Mouse (Mus musculus) cerebellum, postnatal 36 days (tissue): ENCODE data around the gene Iscu.

ENCODE experiments used
- DNase-seq, 2 experiments: peaks; one replicate each; pipeline ENCODE4 v3.0.0; 2021 to 2022; ENCODE audit warnings: mixed read lengths in 2 of 2

Gene Iscu

DNA sequence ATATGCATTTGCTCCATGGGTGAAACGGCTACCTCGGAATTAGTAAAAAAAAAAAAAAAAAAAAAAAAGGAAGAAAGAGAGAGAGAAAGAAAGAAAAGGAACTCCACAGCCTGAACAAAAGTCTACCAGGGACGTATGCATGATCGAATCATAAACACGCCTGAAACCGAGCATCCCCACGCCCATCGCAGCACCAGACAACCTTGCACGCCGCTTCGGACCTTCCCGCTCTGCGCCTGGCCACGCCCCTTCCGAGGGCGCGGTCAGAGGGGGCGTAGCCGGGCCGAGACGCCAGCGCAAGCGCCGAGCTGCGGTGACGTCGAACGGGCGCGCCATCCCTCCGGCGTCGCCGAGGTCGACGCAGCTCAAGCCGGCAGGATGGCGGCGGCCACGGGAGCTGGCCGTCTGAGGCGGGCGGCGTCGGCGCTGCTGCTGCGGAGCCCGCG lies at the start of gene Iscu, which contains the start of gene Sart3:
Gene Iscu (plus strand): TSS at position 299 of the 446 bp plus-strand sequence.
Gene Sart3 (minus strand): TSS at position 61 of the 446 bp plus-strand sequence.
- DNase-seq, result peak; percentile 90 to 95

GRCm38 (mm10) chr5:113723567-113724237 lies 48.8 kb upstream of the Iscu start:
- DNase-seq, result peak; percentile 99 to 100

DNA sequence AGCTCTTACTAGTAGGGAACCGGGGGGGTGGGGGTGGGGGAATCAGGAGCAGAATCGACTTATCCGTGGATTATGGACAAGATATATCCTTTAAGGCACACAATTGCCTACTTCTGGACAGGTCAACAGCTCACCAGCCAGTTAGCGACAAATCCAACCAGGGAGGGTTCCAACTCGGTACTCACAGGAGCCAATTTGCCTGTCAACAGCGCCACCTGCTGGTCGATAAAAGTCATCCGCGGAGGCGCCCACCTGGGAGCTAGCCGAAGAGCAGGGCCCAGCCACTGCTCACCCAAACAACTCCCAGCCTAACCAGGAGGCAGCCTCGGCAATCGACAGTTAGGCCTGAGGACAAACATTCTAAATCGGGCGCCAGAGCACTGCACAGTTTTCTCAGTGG lies 48.1 kb upstream of the Iscu start, which contains the start of gene 1700069L16Rik:
Gene 1700069L16Rik (minus strand): TSS at position 327 of the 400 bp plus-strand sequence.
- peak; percentile 95 to 99 for DNase-seq

- DNase-seq, result no peak
These were observed 47.1 kb upstream of the Iscu start for GRCm38 (mm10) chr5:113725417-113725816.

- DNase-seq, result peak; percentile 66 to 67
These were observed 45.9 kb upstream of the Iscu start for GRCm38 (mm10) chr5:113726618-113727017.

- peak; percentile 74 to 82 for DNase-seq
These were observed 45.3 kb upstream of the Iscu start for GRCm38 (mm10) chr5:113727238-113727637.

- DNase-seq, result peak; percentile 94 to 95
These were observed 44.5 kb upstream of the Iscu start for GRCm38 (mm10) chr5:113728011-113728410.

DNA sequence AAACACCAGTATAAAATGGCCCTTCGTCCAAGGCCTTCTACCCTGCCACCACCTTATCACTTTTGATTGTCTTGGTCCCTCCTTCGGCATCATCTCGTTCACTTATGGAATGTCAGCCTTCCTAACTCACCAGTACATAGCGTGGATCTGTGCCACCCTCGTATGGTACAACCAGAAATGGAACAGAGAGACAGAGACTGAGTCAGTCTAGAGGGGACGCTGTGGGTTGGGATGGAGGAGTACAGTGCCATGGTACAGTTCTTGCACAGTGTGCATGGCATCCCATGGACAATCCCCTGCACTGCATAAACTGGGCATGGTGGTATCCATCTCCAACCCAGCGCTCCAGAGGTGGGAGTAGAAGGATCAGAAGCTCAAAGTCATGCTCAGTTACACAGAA lies 43.9 kb upstream of the Iscu start:
- no peak for DNase-seq

DNA sequence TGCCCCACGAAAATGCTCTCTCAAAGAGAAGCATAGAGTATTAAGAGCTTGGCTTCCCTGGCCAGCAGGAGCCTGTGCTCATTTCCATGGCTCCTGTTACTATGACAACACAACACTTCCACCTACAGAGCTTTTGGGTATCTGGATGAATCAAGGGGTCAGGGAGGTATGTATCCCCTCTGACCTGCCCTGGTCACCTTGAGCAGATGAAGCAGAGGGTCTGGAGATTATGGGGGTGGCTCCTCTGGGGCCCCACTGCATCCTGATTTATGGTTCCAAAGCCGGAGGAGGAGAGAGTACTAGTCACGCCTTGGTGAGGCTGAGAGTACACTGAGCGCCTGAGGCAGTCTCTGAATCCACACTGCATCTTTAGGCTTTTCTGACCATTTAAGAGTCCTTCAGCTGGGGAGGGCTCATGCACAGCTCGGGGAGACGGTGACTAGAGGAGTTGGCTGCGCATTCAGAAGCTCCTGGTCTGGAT lies 41.9 kb upstream of the Iscu start:
- DNase-seq, result peak in 1 of 2 experiments; percentile 43

- DNase-seq, result peak in 1 of 2 experiments; percentile 43
These were observed 41.4 kb upstream of the Iscu start for GRCm38 (mm10) chr5:113731174-113731573.

DNA sequence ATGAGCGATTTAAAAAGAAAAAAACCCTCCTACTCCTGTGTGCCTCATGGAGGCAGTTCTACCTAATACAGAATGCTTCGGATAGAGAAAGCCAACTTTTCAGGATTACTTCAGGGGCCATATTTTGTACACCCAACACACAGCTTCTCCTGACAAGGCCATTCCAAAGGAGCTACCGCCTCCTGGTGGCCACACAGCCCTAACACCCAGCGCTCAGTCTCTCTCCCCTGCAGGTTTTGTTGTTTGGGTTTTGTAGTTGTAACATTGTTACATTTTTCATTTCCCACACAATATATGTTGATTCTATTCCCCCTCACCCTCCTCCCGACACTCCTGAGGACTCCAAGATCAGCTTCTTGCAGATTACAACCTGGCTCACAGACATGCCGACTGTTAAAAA lies 40.4 kb upstream of the Iscu start:
- DNase-seq, result peak; percentile 76 to 80

GRCm38 (mm10) chr5:113734376-113734775 lies 38.2 kb upstream of the Iscu start:
- DNase-seq, result no peak

DNA sequence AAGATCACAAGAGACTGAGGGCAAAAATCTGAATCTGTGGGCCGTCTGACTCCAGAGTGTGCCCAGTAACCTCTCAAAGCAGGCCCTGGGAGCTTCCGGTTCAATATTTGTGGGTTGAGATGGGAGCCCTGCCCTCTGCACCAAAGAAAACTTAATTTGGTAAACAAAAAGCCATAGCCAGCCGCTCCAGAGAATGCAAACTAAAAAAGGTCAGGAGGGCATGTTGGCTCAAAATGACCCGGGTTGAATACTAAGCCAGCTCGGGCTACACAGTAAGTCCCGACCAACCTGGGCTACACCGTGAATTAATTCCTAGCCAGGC lies 37.6 kb upstream of the Iscu start:
- DNase-seq, result no peak

DNA sequence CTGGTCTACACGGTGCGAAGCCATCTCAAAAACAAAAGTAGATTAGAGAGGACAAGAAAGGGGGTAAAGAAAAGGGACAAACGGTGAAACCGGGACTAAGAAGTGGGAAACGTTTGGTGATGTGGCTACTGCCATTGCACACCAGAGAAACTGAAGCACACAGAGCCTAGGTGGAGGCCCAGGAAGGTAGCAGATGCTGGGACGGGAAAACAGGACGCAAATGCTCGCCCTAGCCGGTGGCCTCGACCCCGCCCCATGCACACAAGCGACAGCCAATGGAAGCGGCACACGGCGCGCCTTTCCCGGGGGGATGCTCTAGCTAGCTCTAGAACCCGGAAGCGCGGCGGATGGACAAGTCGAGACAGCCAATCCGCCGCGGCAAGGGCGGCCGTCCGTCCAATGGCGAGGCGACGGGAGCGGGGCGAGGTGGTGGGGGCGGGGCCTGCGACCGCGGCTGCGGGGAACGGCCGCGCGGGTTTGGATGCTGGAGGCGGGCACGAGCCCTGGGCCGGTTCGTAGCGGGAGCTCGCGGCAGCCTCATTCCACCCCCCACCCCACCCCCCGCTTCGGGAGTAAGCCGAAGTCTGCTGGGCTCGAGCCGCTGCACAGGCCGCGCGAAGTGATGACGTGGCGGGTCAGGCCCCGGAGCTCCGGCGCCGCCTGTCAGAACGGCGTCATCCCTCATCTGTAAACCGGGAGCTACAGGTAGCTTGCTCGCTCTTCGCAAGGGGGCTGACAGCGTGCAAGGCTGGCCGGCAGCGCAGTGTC lies 37.0 kb upstream of the Iscu start, which contains the start of gene Ficd:
Gene Ficd (plus strand): TSS at position 459 of the 768 bp plus-strand sequence.
- peak; percentile 90 to 92 for DNase-seq

- no peak for DNase-seq
These were observed 36.4 kb upstream of the Iscu start for GRCm38 (mm10) chr5:113736113-113736502.

GRCm38 (mm10) chr5:113736522-113737164 lies 35.9 kb upstream of the Iscu start:
- DNase-seq, result no peak

DNA sequence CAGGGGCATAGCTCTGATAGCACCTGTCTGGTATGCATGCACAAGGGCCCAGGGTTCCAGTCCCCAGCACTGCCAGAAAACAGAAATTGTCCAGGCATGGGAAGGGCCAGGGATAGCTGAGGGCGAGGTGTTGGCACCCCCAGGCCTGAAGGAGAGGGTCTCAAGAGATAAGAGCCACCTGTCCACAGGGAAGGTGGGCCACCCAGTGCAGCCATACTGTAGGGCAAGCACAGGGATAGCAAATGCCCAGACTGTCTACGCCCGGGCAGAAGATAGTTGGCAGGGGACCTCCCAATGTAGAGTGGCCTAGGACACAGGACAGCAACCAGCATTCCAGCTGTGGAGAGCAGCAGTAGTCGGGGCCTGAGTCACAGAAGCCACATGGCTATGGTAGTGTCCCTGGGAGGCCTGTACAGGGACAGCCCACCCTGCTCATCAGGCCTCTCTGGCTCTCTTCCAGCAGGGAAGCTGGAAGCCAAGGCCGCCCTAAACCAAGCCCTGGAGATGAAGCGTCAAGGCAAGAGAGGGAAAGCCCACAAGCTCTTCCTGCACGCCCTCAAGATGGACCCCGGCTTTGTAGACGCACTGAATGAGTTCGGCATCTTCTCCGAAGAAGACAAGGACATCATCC lies 34.8 kb upstream of the Iscu start:
- DNase-seq, result no peak

GRCm38 (mm10) chr5:113747629-113748028 lies 24.9 kb upstream of the Iscu start:
- no peak for DNase-seq

GRCm38 (mm10) chr5:113748556-113749331 lies 23.8 kb upstream of the Iscu start:
- peak; percentile 33 to 48 for DNase-seq

GRCm38 (mm10) chr5:113751521-113752157 lies 20.9 kb upstream of the Iscu start:
- peak; percentile 35 to 45 for DNase-seq

DNA sequence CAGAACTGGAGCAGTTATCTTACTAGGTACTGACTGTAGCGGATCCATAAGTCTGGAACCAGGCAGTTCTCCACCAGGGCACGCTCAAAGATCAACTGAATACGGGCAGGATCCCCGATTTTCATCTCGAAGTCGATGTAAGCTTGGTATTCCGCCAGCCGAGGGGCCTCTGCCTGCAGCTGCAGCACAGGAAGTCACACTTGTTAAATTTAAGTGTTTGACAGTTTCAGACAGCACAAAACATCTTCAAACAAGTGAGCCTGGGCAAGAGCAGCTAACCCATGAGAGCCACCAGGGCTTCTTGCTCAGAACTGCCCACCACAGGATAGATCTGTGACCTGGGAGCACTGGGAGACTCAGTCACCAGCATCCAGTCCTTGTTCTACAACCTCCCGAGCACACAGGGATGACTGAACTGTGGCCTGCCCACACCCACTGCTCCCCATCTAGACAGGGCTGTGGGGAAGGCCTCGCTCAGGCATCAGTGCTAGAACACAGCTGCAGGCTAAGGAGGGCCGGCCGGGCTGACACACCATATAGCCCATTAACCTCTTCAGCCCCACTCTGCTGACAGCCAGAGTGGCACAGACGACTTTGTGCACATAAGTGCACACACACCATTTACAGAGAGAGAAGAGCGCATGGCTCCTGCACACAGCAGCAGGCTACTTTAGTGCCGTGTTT lies 17.1 kb upstream of the Iscu start:
- DNase-seq, result no peak
